Mouse (Mus musculus) midbrain, embryonic 11.5 days (tissue): ENCODE results near the gene Nmnat3. TPM values are rescaled to one million over a fixed set of nuclear protein-coding genes. Genes with fewer than 3 reads are reported as not detected.

Experiments used
- ATAC-seq: fragments of 200-750 bp; cut with Nextera tagmentation; 2 replicates; pipeline ENCODE4 v1.8.0; 2017; ENCODE audit warnings: moderate TSS enrichment, moderate library complexity; ENCODE audit not compliant: low FRiP score
- DNase-seq: peaks from one replicate; pipeline ENCODE4 v3.0.0; 2015; ENCODE audit warnings: low spot score; ENCODE audit errors: missing footprints
- H3K27ac ChIP-seq: fragments of 300-500 bp; sonication (generic); 2 replicates; pipeline ENCODE4 v1.5.1; 2014; ENCODE audit warnings: low read depth, low read length
- H3K27me3 ChIP-seq: fragments of 300-500 bp; sonication (generic); 2 replicates; pipeline ENCODE4 v1.6.1; 2014; ENCODE audit warnings: mild to moderate bottlenecking, low read length, moderate library complexity, mixed read lengths; ENCODE audit not compliant: control insufficient read depth, insufficient read depth
- H3K36me3 ChIP-seq: fragments of 300-500 bp; sonication (generic); 2 replicates; pipeline ENCODE4 v1.6.1; 2014; ENCODE audit warnings: mild to moderate bottlenecking, low read length, moderate library complexity, mixed read lengths; ENCODE audit not compliant: control insufficient read depth, insufficient read depth
- H3K4me1 ChIP-seq: fragments of 300-500 bp; sonication (generic); 2 replicates; pipeline ENCODE4 v1.6.1; 2014; ENCODE audit warnings: low read length; ENCODE audit not compliant: control insufficient read depth, insufficient read depth
- H3K4me2 ChIP-seq: fragments of 300-500 bp; sonication (generic); 2 replicates; pipeline ENCODE4 v1.6.1; 2014; ENCODE audit warnings: mild to moderate bottlenecking, moderate library complexity
- H3K4me3 ChIP-seq: fragments of 300-500 bp; sonication (generic); 2 replicates; pipeline ENCODE4 v1.5.1; 2014; ENCODE audit warnings: low read depth, low read length
- H3K9ac ChIP-seq: fragments of 300-500 bp; sonication (generic); 2 replicates; pipeline ENCODE4 v1.6.1; 2014; ENCODE audit warnings: low read length
- H3K9me3 ChIP-seq: fragments of 300-500 bp; sonication (generic); 2 replicates; pipeline ENCODE4 v1.6.1; 2016; ENCODE audit warnings: low read length; ENCODE audit not compliant: control insufficient read depth
- WGBS: fragments of 180-500 bp; shearing (Covaris S2); extraction: QIAGEN DNeasy Blood & Tissue Kit; methylation state at CpG from one replicate; pipeline ENCODE4 v1.1.7; 2014; 5-methylcytosine and 5-hydroxymethylcytosine counted together
- polyA plus RNA-seq: library from polyadenylated mRNA; unstranded; fragments of >200 nt; fragmentation: Nextera tagmentation; extraction: Ambion mirVana; gene quantifications from 2 replicates; pipeline ENCODE4 v1.2.1, GENCODE M21; 2014

The Nmnat3 gene
- polyA plus RNA-seq, 1 experiment from 2014 or later, result 3.2 TPM

- no peaks in the 10 kb centered on the region; the same call in 1 of the 2 replicates for H3K27me3 ChIP-seq
- H3K9ac ChIP-seq, result no peak overlapping the region
These were observed 140.8 kb downstream of the Nmnat3 start for GRCm38 (mm10) chr9:98427906-98428517.

DNA sequence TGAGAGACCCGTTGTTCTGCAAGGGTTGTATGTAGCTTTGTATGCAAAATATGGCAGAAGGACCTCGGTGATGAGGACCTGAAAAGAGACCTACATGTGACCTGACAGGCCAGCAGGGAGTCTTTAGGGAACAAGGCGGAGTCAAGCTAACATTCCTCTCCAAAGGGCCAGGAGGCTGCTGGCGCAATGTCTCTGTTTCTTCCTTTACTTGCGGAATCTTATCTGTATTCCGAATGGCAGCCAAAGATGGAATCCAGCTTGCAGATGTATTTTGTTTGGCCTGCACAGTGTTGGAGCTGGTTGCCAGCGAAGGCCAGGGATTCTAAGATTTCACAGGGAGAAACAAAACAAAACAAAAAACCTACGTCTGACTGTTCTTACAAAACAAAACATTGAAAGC, 141.5 kb downstream of the Nmnat3 start:
- no peaks in the 10 kb centered on the region; the same call in 1 of the 2 replicates for H3K27me3 ChIP-seq
- 70% methylated on average over 8 of the region's 8 CpGs for WGBS

More at GRCm38 (mm10) chr9:98427906-98428517, 140.8 kb downstream of the Nmnat3 start:
- H3K4me2 ChIP-seq, result no peak overlapping the region
- no peaks in the 10 kb centered on the region for H3K36me3 ChIP-seq
- H3K9me3 ChIP-seq, result no peaks in the 10 kb centered on the region
- ATAC-seq (no peak), DNase-seq (no peak)
- H3K27ac ChIP-seq, result no peak overlapping the region
- H3K4me1 ChIP-seq, result peaks cover 11% of the 10 kb centered on the region; the same call in 1 of the 2 replicates
- 74% methylated on average over 4 of the region's 4 CpGs for WGBS
- H3K4me3 ChIP-seq, result no peak overlapping the region

GRCm38 (mm10) chr9:98429806-98430205, 142.6 kb downstream of the Nmnat3 start:
- Histone ChIP-seq H3K27me3 (no peaks in the 10 kb centered on the region), H3K9me3 (no peaks in the 10 kb centered on the region), H3K36me3 (no peaks in the 10 kb centered on the region), H3K9ac (no peak overlapping the region), H3K4me3 (no peak overlapping the region), H3K4me1 (peaks cover 12% of the 10 kb centered on the region; the same call in 1 of the 2 replicates), H3K27ac (no peak overlapping the region), H3K4me2 (no peak overlapping the region)
- ATAC-seq (no peak), DNase-seq (no peak)
- WGBS, result 18% methylated on average over 7 of the region's 7 CpGs

More for the DNA sequence above, 141.5 kb downstream of the Nmnat3 start:
- DNase-seq, result no peak
- Histone ChIP-seq H3K4me2 (no peak overlapping the region), H3K4me3 (no peak overlapping the region), H3K9me3 (no peaks in the 10 kb centered on the region), H3K27ac (no peak overlapping the region), H3K36me3 (no peaks in the 10 kb centered on the region), H3K4me1 (peaks cover 14% of the 10 kb centered on the region; the same call in 1 of the 2 replicates), H3K9ac (no peak overlapping the region)
- ATAC-seq, result no peak

GRCm38 (mm10) chr9:98430528-98430927, 143.3 kb downstream of the Nmnat3 start:
- H3K27ac ChIP-seq, result no peak overlapping the region
- H3K9ac ChIP-seq, result no peak overlapping the region
- ATAC-seq (no peak), DNase-seq (no peak)
- H3K4me3 ChIP-seq, result no peak overlapping the region
- no peaks in the 10 kb centered on the region for H3K36me3 ChIP-seq
- 79% methylated on average over 3 of the region's 3 CpGs for WGBS
- no peaks in the 10 kb centered on the region for H3K27me3 ChIP-seq
- H3K4me2 ChIP-seq, result no peak overlapping the region
- H3K4me1 ChIP-seq, result peaks cover 12% of the 10 kb centered on the region; the same call in 1 of the 2 replicates
- H3K9me3 ChIP-seq, result no peaks in the 10 kb centered on the region

DNA sequence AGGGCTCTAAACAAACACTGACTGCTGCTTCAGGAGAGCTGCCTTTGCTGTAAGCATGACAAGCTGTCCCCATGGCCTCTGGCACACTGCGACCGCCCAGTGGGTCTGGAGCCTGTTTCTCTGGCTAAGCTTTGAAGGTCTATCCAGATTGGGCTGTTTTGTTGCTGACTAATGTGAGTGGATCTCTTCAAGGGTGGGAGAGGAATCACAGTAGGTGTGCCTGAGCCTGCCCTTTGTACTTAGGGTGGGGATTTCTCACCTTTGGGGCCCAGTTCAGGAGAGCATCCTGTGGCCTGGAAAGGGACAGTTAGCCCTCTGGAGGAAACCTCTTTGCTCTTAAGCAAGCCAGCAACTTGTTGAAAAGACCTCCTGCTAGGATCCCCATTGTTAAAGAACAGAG, 145.8 kb downstream of the Nmnat3 start:
- DNase-seq (no peak), ATAC-seq (no peak)
- H3K27me3 ChIP-seq, result no peaks in the 10 kb centered on the region
- no peak overlapping the region for H3K27ac ChIP-seq
- no peaks in the 10 kb centered on the region for H3K9me3 ChIP-seq
- H3K4me2 ChIP-seq, result no peak overlapping the region
- no peaks in the 10 kb centered on the region for H3K36me3 ChIP-seq
- 42% methylated on average over 2 of the region's 2 CpGs for WGBS
- H3K9ac ChIP-seq, result no peak overlapping the region
- peaks cover 12% of the 10 kb centered on the region; the same call in 1 of the 2 replicates for H3K4me1 ChIP-seq
- no peak overlapping the region for H3K4me3 ChIP-seq

GRCm38 (mm10) chr9:98433956-98434588, 146.8 kb downstream of the Nmnat3 start:
- Histone ChIP-seq H3K9me3 (no peaks in the 10 kb centered on the region), H3K27ac (no peak overlapping the region), H3K4me3 (no peak overlapping the region), H3K36me3 (no peaks in the 10 kb centered on the region), H3K27me3 (no peaks in the 10 kb centered on the region), H3K9ac (no peak overlapping the region), H3K4me2 (no peak overlapping the region), H3K4me1 (peaks cover 12% of the 10 kb centered on the region; the same call in 1 of the 2 replicates)
- DNase-seq (no peak), ATAC-seq (no peak)
- 27% methylated on average over 4 of the region's 4 CpGs for WGBS

DNA sequence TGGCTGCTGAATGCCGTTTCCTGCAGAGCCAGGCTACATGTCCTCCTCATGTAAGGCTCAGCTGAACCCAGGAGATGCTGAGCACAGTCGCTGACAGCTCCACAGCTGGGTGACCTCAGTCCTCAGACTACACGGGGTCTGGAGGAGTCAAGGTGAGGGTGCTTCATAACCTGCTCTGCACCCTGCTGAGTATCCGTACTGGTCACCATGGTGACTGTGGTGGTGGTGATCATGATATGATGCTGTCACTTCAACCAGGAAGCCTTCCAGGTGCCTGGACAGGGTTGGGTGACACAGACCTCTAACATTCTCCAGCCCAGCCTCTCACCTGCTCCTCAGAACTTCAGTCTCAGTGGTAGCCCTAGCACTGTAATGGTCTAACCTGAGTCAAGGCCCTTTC, 150.6 kb downstream of the Nmnat3 start:
- peak; percentile 72 for DNase-seq
- Histone ChIP-seq H3K9ac (no peak overlapping the region), H3K27ac (no peak overlapping the region), H3K4me2 (no peak overlapping the region), H3K27me3 (no peaks in the 10 kb centered on the region), H3K9me3 (no peaks in the 10 kb centered on the region), H3K4me1 (peaks cover 4% of the 10 kb centered on the region; the same call in 1 of the 2 replicates), H3K4me3 (no peak overlapping the region), H3K36me3 (no peaks in the 10 kb centered on the region)
- no peak for ATAC-seq
- WGBS, result 83% methylated on average over 4 of the region's 4 CpGs

- no peak for ATAC-seq
- WGBS, result 57% methylated on average over 3 of the region's 3 CpGs
- Histone ChIP-seq H3K36me3 (no peaks in the 10 kb centered on the region), H3K4me1 (no peaks in the 10 kb centered on the region), H3K27me3 (no peaks in the 10 kb centered on the region), H3K9ac (no peak overlapping the region), H3K27ac (no peak overlapping the region), H3K4me2 (no peak overlapping the region), H3K9me3 (no peaks in the 10 kb centered on the region), H3K4me3 (no peak overlapping the region)
- peak; percentile 68 for DNase-seq
These were observed 151.9 kb downstream of the Nmnat3 start for GRCm38 (mm10) chr9:98439091-98439490.

DNA sequence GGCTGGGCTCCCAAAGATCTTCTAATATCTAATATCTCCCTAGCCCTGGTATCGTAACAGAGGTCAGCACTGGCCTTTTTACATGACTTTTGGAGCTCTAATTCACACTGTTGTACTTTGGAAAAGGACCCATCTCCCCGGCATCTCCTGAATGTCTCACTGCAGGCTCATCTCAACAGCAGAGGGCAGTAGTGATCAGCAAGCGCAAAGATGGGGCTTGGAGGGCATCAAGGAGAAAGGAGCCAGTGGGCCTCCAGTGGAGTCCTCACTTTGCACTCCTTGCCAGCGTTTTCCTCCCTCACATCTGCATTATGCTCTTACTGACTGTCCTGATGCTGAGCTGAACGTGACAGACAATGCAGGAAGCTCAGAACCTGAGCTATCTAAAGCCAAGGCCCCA, 155.4 kb downstream of the Nmnat3 start:
- no peaks in the 10 kb centered on the region for H3K9me3 ChIP-seq
- WGBS, result 45% methylated on average over 5 of the region's 5 CpGs
- H3K4me3 ChIP-seq, result no peak overlapping the region
- no peak overlapping the region for H3K27ac ChIP-seq
- no peaks in the 10 kb centered on the region for H3K4me1 ChIP-seq
- DNase-seq (peak; percentile 83), ATAC-seq (no peak)
- no peaks in the 10 kb centered on the region for H3K27me3 ChIP-seq
- no peaks in the 10 kb centered on the region for H3K36me3 ChIP-seq
- H3K9ac ChIP-seq, result no peak overlapping the region
- H3K4me2 ChIP-seq, result no peak overlapping the region
